Mouse (Mus musculus): Measurements from ENCODE around the gene Lurap1l. TPM values are rescaled to one million over a fixed set of nuclear protein-coding genes. Genes with fewer than 3 reads are reported as not detected.
"Not testable (repeated sequence)": the region's sequence is repeated elsewhere in the genome, so short reads cannot be mapped to it uniquely, and the experiment has no call there.

The Lurap1l gene
- polyA plus RNA-seq, 1 experiment from 2014 or later, result 5.7 TPM

- 3% methylated on average over 23 of the region's 27 CpGs for whole genome bisulfite sequencing (ENCODE audit: insufficient replicate concordance)
- Histone ChIP-seq H3K27ac (ENCODE audit: low read length) (peak overlapping the region; percentile 72), H3K4me3 (ENCODE audit: low read depth, low read length) (peak overlapping the region; percentile 63), H3K9ac (ENCODE audit: low read depth, low read length) (peak overlapping the region; percentile 48; the same call in 1 of the 2 replicates), H3K27me3 (ENCODE audit: control insufficient read depth, insufficient read depth, low read depth, low read length) (no peaks in the 10 kb centered on the region), H3K4me2 (ENCODE audit: low read depth, low read length) (peak overlapping the region; percentile 46), H3K36me3 (ENCODE audit: control insufficient read depth, insufficient read depth) (no peaks in the 10 kb centered on the region), H3K9me3 (replicated peaks; ENCODE audit: control insufficient read depth, low read length) (no peaks in the 10 kb centered on the region), H3K4me1 (ENCODE audit: control insufficient read depth, low read depth, low read length) (no peaks in the 10 kb centered on the region)
- peak; percentile 79 for ATAC-seq (ENCODE audit: low read depth)
These were observed 1.5 kb downstream of the Lurap1l start for GRCm38 (mm10) chr4:80911706-80912540.

- Histone ChIP-seq H3K9ac (ENCODE audit: low read depth, low read length) (no peak overlapping the region), H3K27me3 (ENCODE audit: control insufficient read depth, insufficient read depth, low read depth, low read length) (no peaks in the 10 kb centered on the region), H3K4me1 (ENCODE audit: control insufficient read depth, low read depth, low read length) (no peaks in the 10 kb centered on the region), H3K27ac (ENCODE audit: low read length) (no peak overlapping the region), H3K4me3 (ENCODE audit: low read depth, low read length) (no peak overlapping the region), H3K9me3 (replicated peaks; ENCODE audit: control insufficient read depth, low read length) (no peaks in the 10 kb centered on the region), H3K36me3 (ENCODE audit: control insufficient read depth, insufficient read depth) (no peaks in the 10 kb centered on the region), H3K4me2 (ENCODE audit: low read depth, low read length) (no peak overlapping the region)
- ATAC-seq (ENCODE audit: low read depth), result no peak
- 50% methylated on average over 2 of the region's 2 CpGs for WGBS (ENCODE audit: insufficient replicate concordance)
These were observed 4.8 kb downstream of the Lurap1l start for GRCm38 (mm10) chr4:80915211-80915610.

- no peak overlapping the region for H3K4me2 ChIP-seq (ENCODE audit: low read depth, low read length)
- WGBS (ENCODE audit: insufficient replicate concordance), result 55% methylated on average over 3 of the region's 3 CpGs
- no peaks in the 10 kb centered on the region for H3K27me3 ChIP-seq (ENCODE audit: control insufficient read depth, insufficient read depth, low read depth, low read length)
- H3K4me3 ChIP-seq (ENCODE audit: low read depth, low read length), result no peak overlapping the region
- no peak overlapping the region for H3K27ac ChIP-seq (ENCODE audit: low read length)
- no peak for ATAC-seq (ENCODE audit: low read depth)
- no peaks in the 10 kb centered on the region for H3K36me3 ChIP-seq (ENCODE audit: control insufficient read depth, insufficient read depth)
- no peaks in the 10 kb centered on the region for H3K4me1 ChIP-seq (ENCODE audit: control insufficient read depth, low read depth, low read length)
- no peaks in the 10 kb centered on the region for H3K9me3 ChIP-seq (replicated peaks; ENCODE audit: control insufficient read depth, low read length)
- no peak overlapping the region for H3K9ac ChIP-seq (ENCODE audit: low read depth, low read length)
These were observed 6.2 kb downstream of the Lurap1l start for GRCm38 (mm10) chr4:80916695-80917094.

- not testable (repeated sequence) for H3K27me3 ChIP-seq (ENCODE audit: control insufficient read depth, insufficient read depth, low read depth, low read length); H3K4me2 ChIP-seq (ENCODE audit: low read depth, low read length); H3K4me3 ChIP-seq (ENCODE audit: low read depth, low read length); ATAC-seq (ENCODE audit: low read depth); H3K4me1 ChIP-seq (ENCODE audit: control insufficient read depth, low read depth, low read length); H3K36me3 ChIP-seq (ENCODE audit: control insufficient read depth, insufficient read depth); H3K9ac ChIP-seq (ENCODE audit: low read depth, low read length); H3K27ac ChIP-seq (ENCODE audit: low read length); H3K9me3 ChIP-seq (replicated peaks; ENCODE audit: control insufficient read depth, low read length)
- 58% methylated on average over 1 of the region's 1 CpGs for WGBS (ENCODE audit: insufficient replicate concordance)
These were observed 6.7 kb downstream of the Lurap1l start for GRCm38 (mm10) chr4:80917128-80917527.

- Histone ChIP-seq H3K4me1 (ENCODE audit: control insufficient read depth, low read depth, low read length) (no peaks in the 10 kb centered on the region), H3K36me3 (ENCODE audit: control insufficient read depth, insufficient read depth) (no peaks in the 10 kb centered on the region), H3K27me3 (ENCODE audit: control insufficient read depth, insufficient read depth, low read depth, low read length) (no peaks in the 10 kb centered on the region), H3K9ac (ENCODE audit: low read depth, low read length) (no peak overlapping the region), H3K4me2 (ENCODE audit: low read depth, low read length) (no peak overlapping the region), H3K4me3 (ENCODE audit: low read depth, low read length) (no peak overlapping the region), H3K9me3 (replicated peaks; ENCODE audit: control insufficient read depth, low read length) (no peaks in the 10 kb centered on the region), H3K27ac (ENCODE audit: low read length) (no peak overlapping the region)
- no peak for ATAC-seq (ENCODE audit: low read depth)
- 53% methylated on average over 3 of the region's 3 CpGs for WGBS (ENCODE audit: insufficient replicate concordance)
These were observed 7.4 kb downstream of the Lurap1l start for GRCm38 (mm10) chr4:80917812-80918211.

- H3K27ac ChIP-seq (ENCODE audit: low read length), result no peak overlapping the region
- no peak for ATAC-seq (ENCODE audit: low read depth)
- no peak overlapping the region for H3K9ac ChIP-seq (ENCODE audit: low read depth, low read length)
- H3K4me1 ChIP-seq (ENCODE audit: control insufficient read depth, low read depth, low read length), result no peaks in the 10 kb centered on the region
- no peak overlapping the region for H3K4me3 ChIP-seq (ENCODE audit: low read depth, low read length)
- no peak overlapping the region for H3K4me2 ChIP-seq (ENCODE audit: low read depth, low read length)
- WGBS (ENCODE audit: insufficient replicate concordance), result 64% methylated on average over 3 of the region's 3 CpGs
- no peaks in the 10 kb centered on the region for H3K36me3 ChIP-seq (ENCODE audit: control insufficient read depth, insufficient read depth)
- H3K27me3 ChIP-seq (ENCODE audit: control insufficient read depth, insufficient read depth, low read depth, low read length), result no peaks in the 10 kb centered on the region
- H3K9me3 ChIP-seq (replicated peaks; ENCODE audit: control insufficient read depth, low read length), result no peaks in the 10 kb centered on the region
These were observed 8.2 kb downstream of the Lurap1l start for GRCm38 (mm10) chr4:80918526-80919129.

- Histone ChIP-seq H3K36me3 (ENCODE audit: control insufficient read depth, insufficient read depth) (no peaks in the 10 kb centered on the region), H3K9me3 (replicated peaks; ENCODE audit: control insufficient read depth, low read length) (no peaks in the 10 kb centered on the region), H3K4me1 (ENCODE audit: control insufficient read depth, low read depth, low read length) (no peaks in the 10 kb centered on the region), H3K27me3 (ENCODE audit: control insufficient read depth, insufficient read depth, low read depth, low read length) (no peaks in the 10 kb centered on the region), H3K27ac (ENCODE audit: low read length) (no peak overlapping the region), H3K4me3 (ENCODE audit: low read depth, low read length) (no peak overlapping the region), H3K9ac (ENCODE audit: low read depth, low read length) (no peak overlapping the region), H3K4me2 (ENCODE audit: low read depth, low read length) (no peak overlapping the region)
- 71% methylated on average over 1 of the region's 1 CpGs for WGBS (ENCODE audit: insufficient replicate concordance)
- no peak for ATAC-seq (ENCODE audit: low read depth)
These were observed 8.9 kb downstream of the Lurap1l start for GRCm38 (mm10) chr4:80919217-80919867.

- WGBS (ENCODE audit: insufficient replicate concordance), result 55% methylated on average over 4 of the region's 4 CpGs
- no peak overlapping the region for H3K4me2 ChIP-seq (ENCODE audit: low read depth, low read length)
- no peaks in the 10 kb centered on the region for H3K27me3 ChIP-seq (ENCODE audit: control insufficient read depth, insufficient read depth, low read depth, low read length)
- H3K4me1 ChIP-seq (ENCODE audit: control insufficient read depth, low read depth, low read length), result no peaks in the 10 kb centered on the region
- no peak overlapping the region for H3K27ac ChIP-seq (ENCODE audit: low read length)
- peak; percentile 67 for ATAC-seq (ENCODE audit: low read depth)
- H3K36me3 ChIP-seq (ENCODE audit: control insufficient read depth, insufficient read depth), result no peaks in the 10 kb centered on the region
- H3K9me3 ChIP-seq (replicated peaks; ENCODE audit: control insufficient read depth, low read length), result no peaks in the 10 kb centered on the region
- H3K4me3 ChIP-seq (ENCODE audit: low read depth, low read length), result no peak overlapping the region
- H3K9ac ChIP-seq (ENCODE audit: low read depth, low read length), result no peak overlapping the region
These were observed 11.4 kb downstream of the Lurap1l start for GRCm38 (mm10) chr4:80921646-80922489.

Data from liver, embryonic 16.5 days (tissue).